Mouse (Mus musculus) c-Kit-positive CD71-negative TER-119-negative erythroid progenitor cells, embryonic 14.5 days (primary cell): ENCODE results near the gene Acp7.
"Not testable (repeated sequence)": the region's sequence is repeated elsewhere in the genome, so short reads cannot be mapped to it uniquely, and the experiment has no call there.

Experiments used
- DNase-seq: peaks from one replicate; pipeline ENCODE4 v3.0.0-alpha.2; 2013; ENCODE audit warnings: low read depth

The Acp7 gene

GRCm38 (mm10) chr7:28631073-28631472 is at the start of gene Acp7:
Acp7 (minus strand) TSS chr7:28631332.
- no peak for DNase-seq

- no peak for DNase-seq
These were observed 46.5 kb upstream of the Acp7 start for GRCm38 (mm10) chr7:28677624-28678023.

- no peak for DNase-seq
These were observed 45.8 kb upstream of the Acp7 start for GRCm38 (mm10) chr7:28676811-28677541.

- DNase-seq: no peak
These were observed 44.6 kb upstream of the Acp7 start for GRCm38 (mm10) chr7:28675746-28676145.

GRCm38 (mm10) chr7:28674994-28675393 is 43.9 kb upstream of the Acp7 start:
- no peak for DNase-seq

GRCm38 (mm10) chr7:28672786-28673185 is 41.7 kb upstream of the Acp7 start:
- not testable (repeated sequence) for DNase-seq

- DNase-seq: no peak
These were observed 41.1 kb upstream of the Acp7 start for GRCm38 (mm10) chr7:28672276-28672675.

GRCm38 (mm10) chr7:28671172-28671571 is 40.0 kb upstream of the Acp7 start:
- no peak for DNase-seq

GRCm38 (mm10) chr7:28665620-28666579 is 34.8 kb upstream of the Acp7 start:
- no peak for DNase-seq

- DNase-seq: no peak
These were observed 25.3 kb upstream of the Acp7 start for GRCm38 (mm10) chr7:28656430-28656829.

- no peak for DNase-seq
These were observed 20.0 kb upstream of the Acp7 start for GRCm38 (mm10) chr7:28651157-28651556.

- DNase-seq: no peak
These were observed 15.9 kb upstream of the Acp7 start for GRCm38 (mm10) chr7:28647016-28647415.

- no peak for DNase-seq
These were observed 14.9 kb upstream of the Acp7 start for GRCm38 (mm10) chr7:28645947-28646475.

GRCm38 (mm10) chr7:28645366-28645765 is 14.2 kb upstream of the Acp7 start:
- no peak for DNase-seq

GRCm38 (mm10) chr7:28641546-28641945 is 10.4 kb upstream of the Acp7 start:
- no peak for DNase-seq

GRCm38 (mm10) chr7:28637511-28637910 is 6.4 kb upstream of the Acp7 start:
- DNase-seq: no peak

GRCm38 (mm10) chr7:28634128-28634527 is 3.0 kb upstream of the Acp7 start:
- DNase-seq: no peak

GRCm38 (mm10) chr7:28624791-28625190 is 6.3 kb downstream of the Acp7 start:
- DNase-seq: no peak

- no peak for DNase-seq
These were observed 11.9 kb downstream of the Acp7 start for GRCm38 (mm10) chr7:28619098-28619715.

- no peak for DNase-seq
These were observed 25.2 kb downstream of the Acp7 start for GRCm38 (mm10) chr7:28605951-28606350.

- not testable (repeated sequence) for DNase-seq
These were observed 27.3 kb downstream of the Acp7 start for GRCm38 (mm10) chr7:28603788-28604187.

GRCm38 (mm10) chr7:28603136-28603535 is 28.0 kb downstream of the Acp7 start:
- no peak for DNase-seq
